Mouse (Mus musculus): ENCODE measurements at regions not wholly inside any gene's neighbourhood (a gene's known extent, or its start where the extent isn't known, plus 50 kb on each side); places are given as distances from the start of the nearest gene placed in this dataset.

DNA sequence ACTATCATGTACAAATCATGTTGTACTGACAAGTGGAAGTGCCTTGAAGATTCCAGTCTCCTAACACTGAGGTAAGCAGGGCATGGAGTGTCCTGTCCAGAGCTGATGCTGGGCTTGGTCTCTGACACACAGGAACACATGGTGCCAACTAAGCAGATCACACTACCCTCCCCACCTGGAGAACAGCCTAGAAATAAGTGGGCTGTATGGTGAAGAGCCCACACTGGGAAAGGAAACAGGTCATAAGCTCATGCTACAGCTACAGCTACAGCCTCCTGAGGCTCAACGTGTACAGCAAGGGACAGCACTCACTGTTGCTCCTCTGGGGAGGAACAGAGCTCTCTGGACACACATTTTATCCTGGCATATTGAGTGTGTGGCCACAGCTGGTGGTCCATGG, 89.8 kb upstream of the Atp1a1 start:
- no peak for DNase-seq (ENCODE audit: low read depth, low spot score)

GRCm38 (mm10) chr3:101691937-101692604, 87.6 kb upstream of the Atp1a1 start:
- DNase-seq (ENCODE audit: low read depth, low spot score), result no peak

DNA sequence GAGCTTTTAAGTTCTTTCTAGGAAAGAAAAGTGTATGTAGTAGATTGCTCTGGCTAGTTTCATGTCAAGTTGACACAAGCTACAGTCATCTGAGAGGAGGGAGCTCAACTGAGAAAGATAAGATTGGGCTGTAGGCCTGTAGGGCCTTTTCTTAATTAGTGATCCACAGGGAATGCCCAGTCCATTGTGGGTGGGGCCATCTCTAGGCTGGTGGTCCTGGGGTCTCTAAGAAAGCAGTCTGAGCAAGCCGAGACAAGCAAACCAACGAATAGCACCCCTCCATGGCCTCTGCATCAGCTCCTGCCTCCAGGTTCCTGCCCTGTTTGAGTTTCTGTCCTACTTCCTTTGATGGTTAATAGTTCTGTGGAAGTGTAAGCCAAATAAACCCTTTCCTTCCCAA, 86.3 kb upstream of the Atp1a1 start:
- no peak for DNase-seq (ENCODE audit: low read depth, low spot score)

DNA sequence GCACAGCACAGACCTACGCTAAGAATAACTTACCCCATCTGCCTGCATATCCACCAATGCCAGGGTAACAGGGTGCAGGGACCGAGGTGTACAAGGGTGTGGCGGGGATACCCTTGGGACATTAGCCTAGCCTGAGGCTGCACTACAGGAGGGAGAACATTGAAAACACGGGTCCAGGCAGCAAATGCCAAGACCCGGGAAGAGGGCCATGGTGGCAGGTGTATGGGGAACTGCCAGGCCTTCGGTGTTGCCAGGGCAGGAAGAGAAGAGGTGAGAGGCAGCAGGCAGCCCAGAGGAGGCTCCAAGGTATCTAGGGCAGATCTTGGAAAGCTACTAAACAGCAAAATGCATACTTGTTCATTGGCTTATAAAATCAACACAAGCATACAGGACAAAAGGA, 85.7 kb upstream of the Atp1a1 start:
- no peak for DNase-seq (ENCODE audit: low read depth, low spot score)

- DNase-seq (ENCODE audit: low read depth, low spot score), result no peak
Observed at GRCm38 (mm10) chr3:101685203-101685602, 80.7 kb upstream of the Atp1a1 start.

- DNase-seq (ENCODE audit: low read depth, low spot score), result no peak
Observed at GRCm38 (mm10) chr3:101672943-101673342, 68.5 kb upstream of the Atp1a1 start.

DNA sequence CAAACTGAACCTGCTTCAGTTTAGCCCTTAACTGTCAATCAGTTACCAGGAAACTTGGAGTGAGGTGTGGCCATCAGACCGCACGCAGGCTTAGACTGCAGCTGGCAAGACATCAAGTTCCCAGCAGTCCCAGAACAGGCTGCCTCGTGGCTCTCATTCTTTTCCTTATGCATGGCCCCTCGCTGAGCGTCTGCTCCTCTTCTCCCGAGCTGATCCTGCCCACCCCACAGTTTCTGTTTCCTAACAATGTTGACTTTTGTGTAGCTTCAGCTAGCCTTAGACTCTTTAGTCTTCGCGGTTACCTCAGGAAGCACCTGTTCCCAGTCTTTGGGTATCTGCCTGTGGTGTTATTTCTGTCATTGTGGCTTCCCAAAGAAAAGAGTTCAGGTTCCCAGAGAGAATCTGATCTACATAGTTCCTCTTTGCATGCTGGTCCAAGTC, 66.1 kb upstream of the Atp1a1 start:
- peak; percentile 50 for DNase-seq (ENCODE audit: low read depth, low spot score)

DNA sequence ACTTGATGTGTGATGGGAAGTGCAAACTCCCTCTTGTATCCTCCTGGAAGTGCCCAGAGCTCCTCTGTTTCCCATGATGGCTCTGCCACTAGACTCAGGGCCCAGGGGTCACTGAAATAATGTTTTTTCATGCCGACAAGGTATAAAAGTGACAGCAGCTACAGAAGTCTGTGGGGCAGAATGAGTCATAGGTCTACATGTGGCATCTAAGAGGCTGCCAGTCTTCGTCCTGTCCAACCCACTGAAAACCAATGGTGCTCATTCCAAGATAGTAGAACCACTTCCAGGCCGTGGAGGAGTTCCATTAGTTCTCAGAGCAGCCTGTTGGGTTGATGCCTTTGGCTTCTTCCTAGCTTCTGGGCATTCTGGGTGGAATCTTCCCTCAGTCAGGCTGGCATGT, 65.3 kb upstream of the Atp1a1 start:
- DNase-seq (ENCODE audit: low read depth, low spot score), result no peak

- no peak for DNase-seq (ENCODE audit: low read depth, low spot score)
Observed at GRCm38 (mm10) chr3:101667767-101668387, 63.4 kb upstream of the Atp1a1 start.

GRCm38 (mm10) chr3:101667186-101667585, 62.7 kb upstream of the Atp1a1 start:
- DNase-seq (ENCODE audit: low read depth, low spot score), result no peak

DNA sequence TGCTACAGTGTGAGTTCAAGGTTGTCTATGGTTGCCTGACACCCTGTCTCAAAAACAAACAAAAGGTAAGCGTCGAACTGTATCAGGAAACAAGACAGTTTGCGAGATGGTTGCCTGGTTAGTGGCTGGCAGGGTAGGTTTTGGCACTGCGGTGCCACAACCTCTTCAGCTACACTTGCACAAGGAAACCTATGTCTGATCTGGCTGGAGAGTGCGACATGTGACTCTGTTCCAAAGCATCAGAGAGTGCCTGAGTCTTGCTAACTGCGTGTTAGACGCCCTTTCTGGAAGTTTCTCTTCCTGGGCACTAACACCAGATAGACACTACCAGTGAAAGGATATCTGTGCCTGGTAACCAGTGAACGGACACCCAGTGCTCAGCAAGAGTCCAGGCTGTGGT, 62.1 kb upstream of the Atp1a1 start:
- no peak for DNase-seq (ENCODE audit: low read depth, low spot score)

GRCm38 (mm10) chr3:101661184-101661992, 56.9 kb upstream of the Atp1a1 start:
- peak; percentile 35 for DNase-seq (ENCODE audit: low read depth, low spot score)

- no peak for DNase-seq (ENCODE audit: low read depth, low spot score)
Observed at GRCm38 (mm10) chr3:101660635-101661034, 56.2 kb upstream of the Atp1a1 start.

DNA sequence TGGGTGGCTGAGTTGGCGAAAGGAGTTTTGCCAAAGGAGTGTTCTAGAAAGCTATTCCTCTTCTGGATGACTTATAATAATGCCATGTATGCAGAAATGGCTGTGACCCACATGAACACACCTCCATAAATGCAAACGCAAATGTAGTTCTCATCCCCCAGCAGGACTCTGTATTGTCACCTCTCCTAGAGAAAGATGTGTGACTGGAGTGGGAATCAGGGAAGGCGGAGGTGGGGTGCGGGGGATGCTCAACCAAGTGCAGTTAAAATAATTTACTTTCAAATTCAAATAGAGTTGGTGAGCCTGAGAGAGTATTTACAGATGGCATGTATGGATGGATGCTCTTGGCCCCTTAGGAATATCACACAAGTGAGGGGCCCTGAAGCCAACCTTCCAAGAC, 55.7 kb upstream of the Atp1a1 start:
- DNase-seq (ENCODE audit: low read depth, low spot score), result no peak

DNA sequence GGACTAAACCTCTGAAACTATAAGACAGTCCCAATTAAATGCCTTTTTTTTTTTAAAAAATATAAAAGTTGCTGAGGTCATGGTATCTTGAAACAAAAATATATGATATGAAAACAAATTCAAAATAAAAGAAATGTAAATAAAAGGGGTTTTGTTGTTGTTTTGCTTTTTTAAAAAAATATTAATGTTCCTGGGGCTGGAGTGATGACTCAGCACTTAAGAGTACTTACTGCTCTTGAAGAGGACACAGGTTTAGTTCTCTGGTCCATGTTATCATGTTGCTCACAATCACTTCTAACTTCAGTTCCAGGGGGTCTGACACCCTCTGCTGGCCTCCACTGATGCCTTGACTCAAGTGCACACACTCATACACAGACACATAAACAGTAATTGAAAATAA, 53.5 kb upstream of the Atp1a1 start:
- DNase-seq (ENCODE audit: low read depth, low spot score), result no peak

DNA sequence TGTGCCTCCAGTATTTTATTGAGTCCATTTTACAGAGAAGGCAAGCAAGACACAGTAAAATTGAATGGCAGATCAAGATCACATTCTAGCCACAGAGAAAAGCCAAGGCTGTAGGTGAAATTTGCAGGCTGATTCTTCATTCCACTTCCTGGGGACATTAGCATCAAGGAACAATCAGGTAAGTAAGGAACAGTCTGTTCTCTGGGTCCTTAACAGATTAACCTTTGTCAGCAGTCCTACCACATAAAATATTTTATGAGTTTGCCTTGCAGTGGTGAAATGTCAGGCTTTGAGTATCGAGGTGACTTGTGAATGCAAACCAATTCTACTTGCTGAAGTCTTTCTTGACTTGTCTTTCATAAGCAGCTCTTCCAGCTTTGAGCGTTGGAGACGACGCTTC, 50.2 kb upstream of the Atp1a1 start:
- no peak for DNase-seq (ENCODE audit: low read depth, low spot score)

Measured in ZHBTc4 (cell line).